Mouse (Mus musculus) heart, adult 2 months (tissue): ENCODE measurements around the gene Mageb3. TPM values are rescaled to one million over a fixed set of nuclear protein-coding genes. Genes with fewer than 3 reads are reported as not detected.
"Not testable (repeated sequence)": the region's sequence is repeated elsewhere in the genome, so short reads cannot be mapped to it uniquely, and the experiment has no call there.

Experiments
- DNase-seq, 2 experiments: peaks; one replicate each; pipeline ENCODE4 v3.0.0; 2021
- H3K27ac ChIP-seq: fragments of 200-600 bp; 2 replicates; pipeline ENCODE4 v1.8.1; 2022
- H3K27me3 ChIP-seq: fragments of 200-500 bp; 2 replicates; pipeline ENCODE4 v1.6.1; 2012; ENCODE audit warnings: mild to moderate bottlenecking, low read length, inconsistent platforms, mixed read lengths; ENCODE audit not compliant: control insufficient read depth, insufficient read depth
- H3K36me3 ChIP-seq: fragments of 200-500 bp; 2 replicates; pipeline ENCODE4 v1.6.1; 2012; ENCODE audit warnings: low read length, inconsistent platforms; ENCODE audit not compliant: control insufficient read depth, insufficient read depth
- H3K4me1 ChIP-seq: fragments of 200-500 bp; 2 replicates; pipeline ENCODE4 v1.6.1; 2011; ENCODE audit warnings: low read length; ENCODE audit not compliant: control insufficient read depth, insufficient read depth
- H3K4me3 ChIP-seq: fragments of 200-600 bp; 2 replicates; pipeline ENCODE4 v1.8.1; 2022
- H3K79me2 ChIP-seq: fragments of 200-500 bp; replicated peaks from 2 replicates; pipeline ENCODE4 v1.6.1; 2012; ENCODE audit warnings: mild to moderate bottlenecking, inconsistent platforms, low read length, moderate library complexity, mixed read lengths; ENCODE audit not compliant: control insufficient read depth, insufficient read depth
- H3K9ac ChIP-seq: fragments of 200-500 bp; 2 replicates; pipeline ENCODE4 v1.6.1; 2012; ENCODE audit warnings: low read depth, mild to moderate bottlenecking, control low read depth, inconsistent platforms, low read length, mixed read lengths
- CTCF ChIP-seq: fragments of 200-600 bp; IDR thresholded peaks from 2 replicates; pipeline ENCODE4 v1.8.1; 2022; ENCODE audit warnings: antibody characterized with exemption, mild to moderate bottlenecking, moderate library complexity
- EP300 ChIP-seq: fragments of 200-500 bp; IDR thresholded peaks from 2 replicates; pipeline ENCODE4 v1.6.1; 2011; ENCODE audit warnings: low read depth, low read length, control low read depth; ENCODE audit not compliant: insufficient read depth
- POLR2A ChIP-seq: fragments of 200-500 bp; IDR thresholded peaks from 2 replicates; pipeline ENCODE4 v1.6.1; 2011; ENCODE audit warnings: mild to moderate bottlenecking, low read depth, low read length, control low read depth; ENCODE audit not compliant: insufficient read depth
- WGBS: fragments of 180-500 bp; shearing (Covaris S2); methylation state at CpG from one replicate; pipeline ENCODE4 v1.1.7; 2018; 5-methylcytosine and 5-hydroxymethylcytosine counted together
- intact Hi-C: fragments of 180-260 bp; cut with DNase I; formaldehyde crosslinking; loops from one replicate; pipeline ENCODE4 v1.15.1; 2025
- polyA plus RNA-seq: library from polyadenylated mRNA; depleted of rRNA; stranded (reverse); fragments of >200 nt; gene quantifications from 2 replicates; pipeline ENCODE4 v1.2.3, GENCODE M21; 2012; rRNA removed
- total RNA-seq, 2 experiments: library from RNA; stranded (reverse); gene quantifications; 2 replicates each; pipeline ENCODE4 v1.2.3; 2021

Gene Mageb3
- total and polyA plus RNA-seq, 3 experiments: not detected

DNA sequence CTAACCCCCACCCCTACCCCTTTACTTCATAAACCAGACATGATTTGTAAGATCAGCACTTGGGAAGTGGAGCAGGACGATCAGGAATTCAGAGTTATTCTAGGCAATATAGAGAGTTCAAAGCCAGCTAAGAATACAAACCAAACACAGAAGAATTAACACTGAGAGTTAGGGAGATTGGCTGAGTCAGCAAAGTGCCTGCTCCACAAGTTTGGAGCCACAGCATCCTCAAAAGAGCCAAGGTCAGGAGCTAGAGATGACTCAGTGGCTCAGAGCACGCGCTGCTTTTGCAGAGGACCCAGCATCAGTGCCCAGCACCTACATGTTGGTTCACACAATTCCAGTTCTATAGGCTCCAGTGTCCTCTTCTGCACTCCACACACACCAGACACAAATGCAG lies 12.5 kb downstream of the Mageb3 start:
- TF ChIP-seq POLR2A: no peak
- TF ChIP-seq CTCF: no peak
- no peak for TF ChIP-seq EP300
- no peak for DNase-seq
- H3K4me3 ChIP-seq: no peak overlapping the region
- no peaks in the 10 kb centered on the region for H3K27me3 ChIP-seq
- no peaks in the 10 kb centered on the region for H3K79me2 ChIP-seq
- H3K4me1 ChIP-seq: no peaks in the 10 kb centered on the region
- no peak overlapping the region for H3K9ac ChIP-seq
- H3K27ac ChIP-seq: no peak overlapping the region
- intact Hi-C loops: no loop called here
- no peaks in the 10 kb centered on the region for H3K36me3 ChIP-seq
- WGBS: 65% methylated on average over 3 of the region's 3 CpGs

DNA sequence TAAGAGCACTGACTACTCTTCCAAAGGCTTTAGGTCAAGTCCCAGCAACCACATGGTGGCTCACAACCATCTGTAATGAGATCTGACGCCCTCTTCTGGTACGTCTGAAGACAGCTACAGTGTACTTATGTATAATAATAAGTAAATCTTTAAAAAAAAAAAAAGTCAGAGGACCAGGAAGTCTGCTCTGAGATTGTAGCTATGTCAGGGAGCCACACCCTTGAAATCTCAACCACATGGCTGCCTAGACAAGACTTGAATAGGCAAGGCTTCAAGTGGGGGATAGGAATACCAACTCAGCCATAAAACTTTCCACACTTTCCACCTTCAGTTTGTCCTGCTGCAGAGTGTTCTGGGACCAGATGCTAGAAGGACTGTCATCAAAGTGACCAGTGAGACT lies 18.3 kb downstream of the Mageb3 start:
- H3K79me2 ChIP-seq, DNase-seq, H3K36me3 ChIP-seq, H3K27me3 ChIP-seq, H3K27ac ChIP-seq, intact Hi-C loops, H3K9ac ChIP-seq, H3K4me1 ChIP-seq, H3K4me3 ChIP-seq: not testable (repeated sequence)
- 83% methylated on average over 2 of the region's 2 CpGs for WGBS

DNA sequence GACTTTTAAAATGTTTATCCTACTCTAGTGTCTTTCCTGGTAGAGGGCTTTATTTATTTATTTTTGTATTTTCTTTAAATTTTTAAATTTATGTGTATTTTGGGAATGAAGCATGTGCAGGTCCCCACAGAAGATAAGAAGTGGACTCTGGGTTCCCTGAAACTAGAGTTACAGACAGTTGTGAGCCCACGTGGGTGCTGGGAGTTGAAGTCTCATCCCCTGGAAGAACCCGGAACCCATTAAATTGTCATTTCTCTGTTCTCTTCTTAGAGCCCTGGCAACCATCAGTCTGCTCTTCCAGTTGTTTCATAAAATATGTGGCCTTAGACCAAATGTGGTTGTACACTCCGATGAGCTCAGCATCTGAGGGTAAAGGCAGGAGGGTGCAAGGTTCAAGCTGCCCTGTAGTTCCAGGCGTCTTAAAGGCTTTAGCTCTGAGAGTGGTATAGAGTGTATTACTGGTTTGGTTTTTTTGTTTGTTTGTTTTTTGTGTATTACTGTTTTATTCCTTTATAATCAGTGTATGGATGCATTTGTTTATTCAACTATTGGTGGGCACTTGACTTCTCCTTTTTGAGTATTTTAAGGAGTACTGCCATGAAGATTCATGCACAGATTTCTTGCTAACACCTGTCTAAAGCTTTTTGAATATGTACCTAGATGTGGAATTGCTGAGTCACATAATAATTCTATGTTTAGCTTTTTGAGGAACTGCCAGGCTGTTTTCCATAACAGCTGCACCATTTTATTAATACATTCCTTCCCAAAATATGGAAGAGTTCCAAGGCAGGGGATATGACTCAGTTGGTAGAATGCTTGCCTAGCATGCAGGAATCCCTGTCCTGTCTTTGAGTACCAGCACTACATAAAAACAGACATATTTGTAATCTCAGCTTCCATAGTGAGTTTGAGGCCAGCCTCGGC lies 39.6 kb downstream of the Mageb3 start:
- Histone ChIP-seq H3K79me2 (no peaks in the 10 kb centered on the region), H3K27ac (no peak overlapping the region), H3K27me3 (no peaks in the 10 kb centered on the region), H3K9ac (no peak overlapping the region), H3K4me1 (no peaks in the 10 kb centered on the region), H3K36me3 (no peaks in the 10 kb centered on the region), H3K4me3 (no peak overlapping the region)
- 83% methylated on average over 5 of the region's 5 CpGs for WGBS
- no peak for DNase-seq
- intact Hi-C loops: no loop called here
- no peak for TF ChIP-seq EP300
- TF ChIP-seq CTCF: no peak
- no peak for TF ChIP-seq POLR2A

DNA sequence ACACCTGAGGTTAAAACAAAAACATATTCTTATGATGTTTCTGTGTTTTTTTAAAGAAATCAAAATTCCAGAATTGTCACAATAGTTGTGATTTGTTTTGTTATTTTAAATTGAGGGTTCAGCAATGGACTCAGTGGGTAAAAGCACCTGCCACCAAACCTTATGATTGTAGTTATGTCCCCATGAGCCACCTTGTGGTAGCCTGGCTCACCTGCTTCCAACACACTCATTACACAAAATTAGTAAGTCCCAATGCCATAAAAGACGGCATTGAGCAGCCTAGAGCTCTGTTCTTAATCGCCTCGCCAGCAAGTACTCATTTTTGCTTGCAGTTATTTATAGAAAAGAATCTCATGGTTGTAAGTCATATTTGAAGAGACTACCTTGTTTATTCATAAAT lies 45.9 kb downstream of the Mageb3 start:
- Histone ChIP-seq H3K79me2 (no peaks in the 10 kb centered on the region), H3K36me3 (no peaks in the 10 kb centered on the region), H3K9ac (no peak overlapping the region), H3K4me3 (no peak overlapping the region), H3K4me1 (no peaks in the 10 kb centered on the region), H3K27ac (no peak overlapping the region), H3K27me3 (no peaks in the 10 kb centered on the region)
- no peak for TF ChIP-seq CTCF
- no peak for TF ChIP-seq EP300
- no peak for TF ChIP-seq POLR2A
- WGBS: 80% methylated on average over 3 of the region's 3 CpGs
- intact Hi-C loops: no loop called here
- no peak for DNase-seq

Other genes starting within 250 kb of the Mageb3 start
- 100 to 1,000 TPM; 124 to 245 TPM for gene Frmd5, start 149.0 kb downstream of the Mageb3 start, total RNA-seq
- 197 and 281 TPM in 2 replicates for gene Frmd5, start 149.0 kb downstream of the Mageb3 start, polyA plus RNA-seq
- gene Casc4, start 89.1 kb downstream of the Mageb3 start, total RNA-seq: 10 to 100 TPM in 1 of 2 experiments, 1 to 10 TPM in 1; 7.8 to 10.8 TPM
- gene Casc4, start 89.1 kb downstream of the Mageb3 start, polyA plus RNA-seq: 2.9 and 3.3 TPM in 2 replicates
- 10 to 100 TPM; 12.1 to 12.6 TPM for gene Ctdspl2, start 91 bp downstream of the Mageb3 start, total RNA-seq
- gene Ctdspl2, start 91 bp downstream of the Mageb3 start, polyA plus RNA-seq: 3.1 and 6.1 TPM in 2 replicates
- 10 to 100 TPM; 20.0 to 22.2 TPM for gene Eif3j1, start 72.5 kb upstream of the Mageb3 start, total RNA-seq
- 4.7 and 15.6 TPM in 2 replicates for gene Eif3j1, start 72.5 kb upstream of the Mageb3 start, polyA plus RNA-seq
- 10 to 100 TPM; 10.8 to 11.3 TPM for gene Spg11, start 162.3 kb upstream of the Mageb3 start, total RNA-seq
- gene Spg11, start 162.3 kb upstream of the Mageb3 start, polyA plus RNA-seq: 3.8 and 6.7 TPM in 2 replicates
- gene B2m, start 191.6 kb upstream of the Mageb3 start, total RNA-seq: 100 to 1,000 TPM; 201 to 240 TPM
- gene B2m, start 191.6 kb upstream of the Mageb3 start, polyA plus RNA-seq: 400 and 574 TPM in 2 replicates
- gene Trim69, start 204.6 kb upstream of the Mageb3 start, total RNA-seq: not detected
- gene Trim69, start 204.6 kb upstream of the Mageb3 start, polyA plus RNA-seq: 0.15 TPM in 1 of 2 replicates, not detected in the other
- not detected for gene Patl2, start 230.1 kb upstream of the Mageb3 start, total RNA-seq
- not detected in 2 replicates for gene Patl2, start 230.1 kb upstream of the Mageb3 start, polyA plus RNA-seq
- gene Terb2, start 230.2 kb upstream of the Mageb3 start, total RNA-seq: not detected
- gene Terb2, start 230.2 kb upstream of the Mageb3 start, polyA plus RNA-seq: not detected in 2 replicates